Mouse (Mus musculus) B cell, adult 67 days (primary cell): ENCODE results near the gene Gbp2b. TPM values are rescaled to one million over a fixed set of nuclear protein-coding genes. Genes with fewer than 3 reads are reported as not detected.

ENCODE experiments used
- total RNA-seq, 2 experiments: library from RNA; stranded (reverse); gene quantifications; 4 replicates each; pipeline ENCODE4 v1.2.4; 2023

The Gbp2b gene
- total RNA-seq: not detected

DNA sequence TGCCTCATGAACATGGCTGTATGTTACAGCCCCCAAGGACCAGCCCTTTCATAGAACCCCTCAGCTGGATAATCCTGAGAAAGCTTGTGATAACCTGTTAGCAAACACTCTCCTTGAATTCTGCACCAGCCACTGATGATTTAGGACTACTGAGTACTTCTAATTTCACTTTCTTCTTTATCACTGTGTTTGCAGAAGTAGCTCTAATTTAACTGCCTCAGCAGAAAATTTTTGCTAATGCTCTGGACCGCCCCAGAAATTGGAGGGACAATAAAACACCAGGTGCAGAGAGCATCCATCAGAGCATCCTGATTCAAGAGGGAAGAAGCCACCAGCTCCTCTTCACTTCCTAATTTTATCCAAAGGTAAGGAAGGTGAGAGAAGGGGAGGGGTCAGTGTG lies at the start of gene Gbp2b:
Gene Gbp2b, plus strand, starts transcription at position 301 of the 400 bp plus-strand sequence.

DNA sequence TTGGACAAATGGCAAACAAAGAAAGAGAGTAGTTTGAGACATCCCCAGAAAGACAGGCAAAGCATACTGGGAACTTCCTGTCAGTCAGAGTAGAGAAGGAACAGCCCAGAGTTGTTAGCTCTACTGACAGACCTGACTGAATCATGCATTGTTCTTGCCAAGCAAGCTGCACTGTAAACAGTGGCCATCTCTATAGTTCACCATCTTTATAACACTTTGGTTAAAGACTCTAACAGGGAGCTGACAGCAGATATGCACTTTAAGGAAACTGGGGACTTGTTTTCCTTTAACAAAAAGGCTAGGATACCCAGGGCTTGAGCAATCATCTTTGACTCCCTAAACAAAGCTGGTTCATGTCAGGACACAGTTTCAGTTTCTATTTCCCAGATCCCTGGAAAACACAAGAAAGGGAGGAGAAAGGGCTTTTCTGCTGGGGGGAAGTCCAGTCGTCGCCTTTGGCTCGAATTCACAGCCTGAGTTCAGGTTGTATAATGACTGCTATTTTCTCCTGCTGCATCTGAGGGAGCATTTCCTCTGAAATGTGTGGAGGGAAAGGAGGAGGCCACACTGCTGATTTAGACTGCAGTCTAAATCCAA lies 34.9 kb upstream of the Gbp2b start, which contains the start of gene Gbp3:
Gene Gbp3, plus strand, starts transcription at position 395 of the 597 bp plus-strand sequence.

DNA sequence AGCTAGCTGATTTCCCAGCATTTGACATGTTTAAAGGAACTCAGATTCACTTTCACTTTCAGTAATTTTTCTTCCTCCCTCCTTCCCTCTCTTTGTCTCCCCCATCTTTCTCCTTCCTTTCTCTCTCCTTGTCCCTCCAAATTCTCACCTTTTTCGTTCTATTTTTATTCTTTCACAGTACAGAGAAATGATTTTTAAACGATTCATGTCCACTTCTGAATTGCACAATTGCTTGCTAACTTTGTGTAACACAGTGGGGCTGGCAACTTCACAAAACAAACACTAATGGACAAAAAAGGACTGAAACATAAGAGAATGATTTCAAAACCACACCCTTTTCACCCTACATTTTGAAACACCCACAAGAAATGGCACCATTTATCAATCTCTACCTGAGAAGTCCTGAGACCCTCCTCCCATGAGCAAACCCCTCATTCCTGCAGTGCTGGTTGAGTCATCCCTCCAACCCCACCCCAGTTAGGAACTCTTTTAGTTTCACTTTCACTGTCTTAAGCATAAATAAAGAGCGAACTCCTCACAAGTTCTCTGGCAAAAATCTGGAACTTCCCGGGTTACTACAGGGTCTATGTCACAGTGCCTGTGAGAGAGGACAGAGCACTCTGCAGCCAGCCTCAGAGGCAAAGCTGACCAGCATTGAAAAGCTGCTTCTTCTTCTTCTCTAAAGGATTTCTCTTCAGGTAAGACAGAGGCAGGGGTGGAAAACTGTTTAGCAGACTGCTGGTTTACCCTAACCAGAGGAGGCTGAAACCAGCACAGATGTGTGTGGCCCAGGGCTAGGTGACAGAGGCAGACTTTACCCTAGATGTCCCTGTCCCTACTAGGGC lies 25.7 kb downstream of the Gbp2b start, which contains the start of gene Gbp2:
Gene Gbp2, plus strand, starts transcription at position 492 of the 845 bp plus-strand sequence.

Other genes starting within 250 kb of the Gbp2b start
- gene Pdlim5, start 199.2 kb upstream of the Gbp2b start, total RNA-seq: 10 to 100 TPM; 41.3 to 44.2 TPM
- gene Gbp5, start 100.9 kb upstream of the Gbp2b start, total RNA-seq: 10 to 100 TPM; 27.9 to 33.8 TPM
- gene Gbp7, start 64.5 kb upstream of the Gbp2b start, total RNA-seq: 10 to 100 TPM; 13.7 to 17.6 TPM
- gene Gbp3, start 34.8 kb upstream of the Gbp2b start, total RNA-seq: 10 to 100 TPM; 45.1 to 52.1 TPM
- 1 to 10 TPM; 7.2 to 9.5 TPM for gene Gbp2, start 25.8 kb downstream of the Gbp2b start, total RNA-seq
- 1 to 10 TPM; 4.4 to 6.5 TPM for gene Kyat3, start 106.2 kb downstream of the Gbp2b start, total RNA-seq
- 10 to 100 TPM; 75.8 to 89.3 TPM for gene Gtf2b, start 170.2 kb downstream of the Gbp2b start, total RNA-seq